Comparison of ENCODE assay signal across 8 mouse cellular contexts in genomic region chr6:120365051-120365450, GRCm38 (mm10). TPM values are rescaled to one million over a fixed set of nuclear protein-coding genes. Genes with fewer than 3 reads are reported as not detected.
DNase-seq lines count a peak whose midpoint lies in the region; ATAC-seq and TF ChIP-seq lines count a peak whose summit lies in the region.

No protein-coding gene starts in this region.

- no peaks in the 10 kb centered on the region for H3K9me3 ChIP-seq in liver, embryonic 12.5 days (replicated peaks)

- H3K27me3 ChIP-seq in liver, embryonic 12.5 days (replicated peaks), result no peaks in the 10 kb centered on the region

- no peak for DNase-seq in layer of hippocampus, adult 2 months (ENCODE audit: low spot score in 2 of 2)
- no peak for DNase-seq in layer of hippocampus, adult 9-10 months (ENCODE audit: low spot score)
- DNase-seq in adipocyte (ENCODE audit: low spot score), result peak; percentile 56
- peak; percentile 8 for DNase-seq in forelimb bud, embryonic 11.5 days (ENCODE audit: low read depth, low spot score)
- peak; percentile 15 to 67 for DNase-seq in spleen, postnatal 4 days (ENCODE audit: low spot score in 2 of 2)
- no peak for DNase-seq in ovary, postnatal 10 days (ENCODE audit: low spot score)
- DNase-seq in frontal cortex, postnatal 25 days (ENCODE audit: low spot score in 2 of 2), result no peak

- peaks cover 19% of the 10 kb centered on the region for H3K4me1 ChIP-seq in liver, embryonic 12.5 days

- H3K4me2 ChIP-seq in liver, embryonic 12.5 days, result peak overlapping the region; percentile 91

- no peak overlapping the region for H3K27ac ChIP-seq in layer of hippocampus, adult 2 months
- peak overlapping the region; percentile 95 for H3K27ac ChIP-seq in liver, embryonic 12.5 days

- H3K4me3 ChIP-seq in layer of hippocampus, adult 2 months, result peak overlapping the region; percentile 75
- peak overlapping the region; percentile 97 for H3K4me3 ChIP-seq in liver, embryonic 12.5 days

- H3K9ac ChIP-seq in liver, embryonic 12.5 days, result peak overlapping the region; percentile 95

- TF ChIP-seq CTCF in layer of hippocampus, adult 2 months (conservative IDR thresholded peaks at IDR 0.05), result no peak

- 3% methylated on average over 15 of the region's 15 CpGs for WGBS in liver, embryonic 12.5 days (ENCODE audit: insufficient replicate concordance)

- no peak for ATAC-seq in liver, embryonic 12.5 days

- peaks cover 35% of the 10 kb centered on the region for H3K36me3 ChIP-seq in liver, embryonic 12.5 days

RNA-seq across cellular contexts. Expression of gene Ccdc77, which starts 0.9 kb away (rescaled TPM):
- total RNA-seq in layer of hippocampus, adult 2 months (2021), result 1 to 10 TPM; 4.7 to 6.8 TPM
- polyA plus RNA-seq in liver, embryonic 12.5 days (2016; fragmentation: Nextera tagmentation; extraction: Ambion mirVana), result 20.5 and 21.7 TPM in 2 replicates

RNA-seq across cellular contexts. Expression of gene Kdm5a, which starts 1.1 kb away (rescaled TPM):
- total RNA-seq in layer of hippocampus, adult 2 months (2021), result 10 to 100 TPM; 43.3 to 47.3 TPM
- 33.6 and 34.8 TPM in 2 replicates for polyA plus RNA-seq in liver, embryonic 12.5 days (2016; fragmentation: Nextera tagmentation; extraction: Ambion mirVana)

Comparison
In these comparisons a context has a peak if more than half of its experiments do, and no peak if none do; other contexts are left out.
1. DNase-seq: peak in adipocyte (single experiment), forelimb bud, embryonic 11.5 days (single experiment) and spleen, postnatal 4 days (2 of 2); none in layer of hippocampus, adult 2 months (0 of 2), layer of hippocampus, adult 9-10 months (single experiment), ovary, postnatal 10 days (single experiment) and frontal cortex, postnatal 25 days (0 of 2).